Mouse (Mus musculus) cortical plate, adult 2 months (tissue): Measurements from ENCODE around the gene E130308A19Rik.

ENCODE experiments used
- CTCF ChIP-seq: fragments of 200-500 bp; IDR thresholded peaks from 2 replicates; pipeline ENCODE4 v1.5.1; 2011; ENCODE audit warnings: mild to moderate bottlenecking, control low read depth, low read length; ENCODE audit not compliant: insufficient read depth; ENCODE audit errors: extremely low read depth
- POLR2A ChIP-seq: fragments of 200-500 bp; IDR thresholded peaks from 2 replicates; pipeline ENCODE4 v1.6.1; 2011; ENCODE audit warnings: mild to moderate bottlenecking, low read length, control low read depth; ENCODE audit not compliant: insufficient read depth; ENCODE audit errors: extremely low read depth

DNA sequence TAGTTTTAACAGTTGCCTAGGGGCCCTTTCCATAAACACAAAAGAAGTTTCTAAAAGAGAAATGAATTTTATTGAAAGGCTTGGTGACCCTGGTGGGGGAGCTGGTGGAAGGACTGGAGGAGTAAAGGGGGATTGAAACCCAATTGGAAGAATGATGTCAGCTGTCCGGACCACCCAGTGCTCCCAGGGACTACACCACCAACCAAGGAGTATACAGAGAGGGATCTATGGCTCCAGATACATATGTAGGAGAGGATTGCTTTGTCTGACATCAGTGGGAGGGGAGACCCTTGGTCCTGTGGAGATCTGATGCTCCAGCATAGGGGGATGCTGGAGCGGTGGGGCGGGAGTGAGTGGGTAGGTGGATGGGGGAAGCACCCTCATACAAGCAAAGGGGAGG lies 20.5 kb upstream of the E130308A19Rik start:
- TF ChIP-seq CTCF (no peak), POLR2A (no peak)
